Mouse (Mus musculus) kidney, adult 18-20 months (tissue): ENCODE data around the gene Slc13a5.
A peak's percentile ranks its signal among the peaks of the same experiment; 100 is the strongest.

Experiments used
- DNase-seq: peaks from one replicate; pipeline ENCODE4 v3.0.0; 2021

Slc13a5 gene

GRCm38 (mm10) chr11:72256441-72256840 is 10.6 kb downstream of the Slc13a5 start:
- DNase-seq = no peak

GRCm38 (mm10) chr11:72255629-72256028 is 11.4 kb downstream of the Slc13a5 start:
- DNase-seq = no peak

GRCm38 (mm10) chr11:72245196-72245753 is 21.7 kb downstream of the Slc13a5 start:
- no peak for DNase-seq

- DNase-seq = no peak
Observed at GRCm38 (mm10) chr11:72240062-72240860, 26.8 kb downstream of the Slc13a5 start.

- DNase-seq = no peak
Observed at GRCm38 (mm10) chr11:72234013-72234412, 33.0 kb downstream of the Slc13a5 start.

- DNase-seq = no peak
Observed at GRCm38 (mm10) chr11:72232991-72233390, 34.0 kb downstream of the Slc13a5 start.

GRCm38 (mm10) chr11:72232068-72232467 is 35.0 kb downstream of the Slc13a5 start:
- DNase-seq = no peak

- no peak for DNase-seq
Observed at GRCm38 (mm10) chr11:72228513-72228912, 38.5 kb downstream of the Slc13a5 start.

GRCm38 (mm10) chr11:72226901-72227300 is 40.1 kb downstream of the Slc13a5 start:
- DNase-seq = no peak

- peak; percentile 10 for DNase-seq
Observed at GRCm38 (mm10) chr11:72226020-72226791, 40.8 kb downstream of the Slc13a5 start.

- DNase-seq = peak; percentile 81
Observed at GRCm38 (mm10) chr11:72224865-72225264, 42.2 kb downstream of the Slc13a5 start.

- DNase-seq = no peak
Observed at GRCm38 (mm10) chr11:72223414-72223813, 43.6 kb downstream of the Slc13a5 start.

GRCm38 (mm10) chr11:72221278-72221677 is 45.7 kb downstream of the Slc13a5 start:
- DNase-seq = peak; percentile 60

- DNase-seq = no peak
Observed at GRCm38 (mm10) chr11:72217116-72217515, 49.9 kb downstream of the Slc13a5 start.

GRCm38 (mm10) chr11:72215410-72215797 is 51.6 kb downstream of the Slc13a5 start, which contains the start of gene Med31:
Gene Med31 (minus strand): TSS chr11:72215592.
- DNase-seq = peak; percentile 88

GRCm38 (mm10) chr11:72214591-72215409 is 52.2 kb downstream of the Slc13a5 start:
- DNase-seq = peak; percentile 95

- DNase-seq = peak; percentile 23
Observed at GRCm38 (mm10) chr11:72207834-72208377, 59.1 kb downstream of the Slc13a5 start.

- peak; percentile 94 for DNase-seq
Observed at GRCm38 (mm10) chr11:72207204-72207833, 59.7 kb downstream of the Slc13a5 start, which contains the start of the genes 4933427D14Rik and Txndc17. Gene 4933427D14Rik (minus strand): TSS chr11:72207459. Gene Txndc17 (plus strand): TSS chr11:72207547.

- DNase-seq = peak; percentile 22
Observed at GRCm38 (mm10) chr11:72206341-72207203, 60.5 kb downstream of the Slc13a5 start, which contains the start of gene Gm43951. Gene Gm43951 (minus strand): TSS chr11:72206840.

- no peak for DNase-seq
Observed at GRCm38 (mm10) chr11:72205256-72205655, 61.8 kb downstream of the Slc13a5 start.

GRCm38 (mm10) chr11:72203440-72203839 is 63.6 kb downstream of the Slc13a5 start:
- DNase-seq = no peak
